Mouse (Mus musculus): ENCODE measurements around the gene Mogat2. TPM values are rescaled to one million over a fixed set of nuclear protein-coding genes. Genes with fewer than 3 reads are reported as not detected.

Gene Mogat2
- polyA plus RNA-seq, 1 experiment from 2014 or later = 1.7 TPM

DNA sequence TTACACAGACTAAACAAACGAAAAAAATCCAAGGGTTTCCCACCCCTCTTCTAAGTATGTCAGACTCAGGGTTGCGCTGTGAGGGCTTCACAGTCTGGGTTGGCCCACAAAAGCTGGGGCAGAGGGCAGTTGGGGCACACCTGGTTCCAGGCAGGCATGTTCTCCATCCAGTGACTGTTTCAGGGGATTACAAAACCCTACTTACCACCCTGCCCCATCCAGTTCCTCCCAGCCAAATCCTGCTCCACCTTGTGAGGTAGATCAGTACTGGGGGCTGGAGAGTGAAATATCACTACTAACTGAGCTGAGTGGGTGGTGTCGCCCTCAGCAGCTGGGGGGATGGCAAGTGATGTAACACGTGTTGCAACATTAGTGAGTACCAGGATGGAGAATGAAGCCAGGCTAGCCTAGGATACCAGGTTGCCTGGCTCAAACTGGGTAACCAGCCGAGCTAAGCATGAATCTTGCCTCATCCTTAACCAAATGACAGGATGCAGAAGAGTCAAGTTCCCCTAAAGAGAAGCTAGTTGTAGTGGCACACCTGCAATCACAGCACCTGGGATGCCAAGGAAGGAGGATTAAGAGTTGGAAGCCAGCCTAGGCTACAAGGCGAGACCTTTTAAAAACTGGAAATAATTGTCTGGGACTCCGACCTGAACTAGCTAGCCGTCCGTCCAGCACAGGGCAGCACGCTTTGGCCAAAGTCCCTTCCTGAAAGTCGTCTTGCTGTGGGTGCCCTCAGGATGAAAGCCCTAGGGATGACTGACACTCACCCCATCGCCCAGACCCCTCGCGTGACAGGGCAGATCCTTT lies 56.6 kb downstream of the Mogat2 start:
- Histone ChIP-seq H3K27me3 (ENCODE audit: control insufficient read depth, insufficient read depth, low read length) (peaks cover 6% of the 10 kb centered on the region; the same call in 1 of the 2 replicates), H3K4me1 (ENCODE audit: control insufficient read depth in 2 of 2, insufficient read depth in 2 of 2, low read length in 2 of 2) (peaks cover 2 to 3% of the 10 kb centered on the region in 2 experiments; a peak in 1 of 4 replicates), H3K36me3 (ENCODE audit: control insufficient read depth, insufficient read depth, low read length) (no peaks in the 10 kb centered on the region), H3K9me3 (ENCODE audit: control insufficient read depth, low read length) (no peaks in the 10 kb centered on the region), H3K4me3 (ENCODE audit: control insufficient read depth in 1 of 2, insufficient read depth in 1 of 2, low read depth in 1 of 2, low read length in 2 of 2) (peak overlapping the region; percentile 52 to 66), H3K9ac (ENCODE audit: low read length) (peak overlapping the region; percentile 74), H3K4me2 (ENCODE audit: low read length) (peak overlapping the region; percentile 90), H3K27ac (replicated peaks in 1 of 2; ENCODE audit: control insufficient read depth in 1 of 2, insufficient read depth in 1 of 2, low read depth in 2 of 2, low read length in 2 of 2) (no peak overlapping the region)
- 24% methylated on average over 14 of the region's 14 CpGs for WGBS
- ATAC-seq (ENCODE audit: insufficient number of reproducible peaks, insufficient read depth, low FRiP score, low read depth) = 0 out of 2 replicates have a peak, but pooled peaks have one; percentile 8

- Histone ChIP-seq H3K9me3 (ENCODE audit: control insufficient read depth, low read length) (no peaks in the 10 kb centered on the region), H3K4me2 (ENCODE audit: low read length) (no peak overlapping the region), H3K4me1 (ENCODE audit: control insufficient read depth in 2 of 2, insufficient read depth in 2 of 2, low read length in 2 of 2) (peaks cover 3 to 5% of the 10 kb centered on the region in 2 experiments; a peak in 2 of 4 replicates), H3K27me3 (ENCODE audit: control insufficient read depth, insufficient read depth, low read length) (peaks cover 6% of the 10 kb centered on the region; the same call in 1 of the 2 replicates), H3K27ac (replicated peaks in 1 of 2; ENCODE audit: control insufficient read depth in 1 of 2, insufficient read depth in 1 of 2, low read depth in 2 of 2, low read length in 2 of 2) (no peak overlapping the region), H3K9ac (ENCODE audit: low read length) (no peak overlapping the region), H3K36me3 (ENCODE audit: control insufficient read depth, insufficient read depth, low read length) (no peaks in the 10 kb centered on the region), H3K4me3 (ENCODE audit: control insufficient read depth in 1 of 2, insufficient read depth in 1 of 2, low read depth in 1 of 2, low read length in 2 of 2) (no peak overlapping the region)
- 68% methylated on average over 1 of the region's 1 CpGs for WGBS
- no peak for ATAC-seq (ENCODE audit: insufficient number of reproducible peaks, insufficient read depth, low FRiP score, low read depth)
These were observed 58.3 kb downstream of the Mogat2 start for GRCm38 (mm10) chr7:99180162-99180561.

DNA sequence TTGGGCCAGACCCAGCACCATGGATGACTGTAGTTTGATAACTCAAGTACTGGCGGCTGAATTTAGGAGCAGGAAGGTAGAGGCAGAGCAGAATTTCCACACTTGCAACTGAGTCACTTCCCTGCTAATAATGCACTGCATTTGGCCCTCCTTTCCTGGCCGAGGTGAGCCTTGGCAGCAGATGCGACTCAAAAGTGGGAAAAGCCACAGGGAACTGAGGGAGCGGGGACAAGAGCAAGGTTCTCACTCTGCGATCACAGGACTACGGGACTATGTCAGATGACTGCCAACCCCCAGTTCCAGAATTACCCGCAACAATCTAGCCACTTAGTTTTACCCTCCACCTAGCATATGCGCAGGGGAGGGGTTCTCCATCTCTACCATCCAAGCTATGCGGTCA lies 59.1 kb downstream of the Mogat2 start:
- Histone ChIP-seq H3K27me3 (ENCODE audit: control insufficient read depth, insufficient read depth, low read length) (peaks cover 6% of the 10 kb centered on the region; the same call in 1 of the 2 replicates), H3K4me2 (ENCODE audit: low read length) (no peak overlapping the region), H3K9me3 (ENCODE audit: control insufficient read depth, low read length) (no peaks in the 10 kb centered on the region), H3K36me3 (ENCODE audit: control insufficient read depth, insufficient read depth, low read length) (no peaks in the 10 kb centered on the region), H3K4me3 (ENCODE audit: control insufficient read depth in 1 of 2, insufficient read depth in 1 of 2, low read depth in 1 of 2, low read length in 2 of 2) (no peak overlapping the region), H3K4me1 (ENCODE audit: control insufficient read depth in 2 of 2, insufficient read depth in 2 of 2, low read length in 2 of 2) (peaks cover 3 to 5% of the 10 kb centered on the region in 2 experiments; a peak in 2 of 4 replicates), H3K27ac (replicated peaks in 1 of 2; ENCODE audit: control insufficient read depth in 1 of 2, insufficient read depth in 1 of 2, low read depth in 2 of 2, low read length in 2 of 2) (no peak overlapping the region), H3K9ac (ENCODE audit: low read length) (no peak overlapping the region)
- WGBS = 86% methylated on average over 9 of the region's 9 CpGs
- ATAC-seq (ENCODE audit: insufficient number of reproducible peaks, insufficient read depth, low FRiP score, low read depth) = no peak

GRCm38 (mm10) chr7:99177386-99177785 lies 61.0 kb downstream of the Mogat2 start:
- Histone ChIP-seq H3K27me3 (ENCODE audit: control insufficient read depth, insufficient read depth, low read length) (peaks cover 6% of the 10 kb centered on the region; the same call in 1 of the 2 replicates), H3K4me1 (ENCODE audit: control insufficient read depth in 2 of 2, insufficient read depth in 2 of 2, low read length in 2 of 2) (peaks cover 6 to 7% of the 10 kb centered on the region in 2 experiments), H3K9ac (ENCODE audit: low read length) (no peak overlapping the region), H3K27ac (replicated peaks in 1 of 2; ENCODE audit: control insufficient read depth in 1 of 2, insufficient read depth in 1 of 2, low read depth in 2 of 2, low read length in 2 of 2) (no peak overlapping the region), H3K9me3 (ENCODE audit: control insufficient read depth, low read length) (no peaks in the 10 kb centered on the region), H3K4me3 (ENCODE audit: control insufficient read depth in 1 of 2, insufficient read depth in 1 of 2, low read depth in 1 of 2, low read length in 2 of 2) (no peak overlapping the region), H3K4me2 (ENCODE audit: low read length) (no peak overlapping the region), H3K36me3 (ENCODE audit: control insufficient read depth, insufficient read depth, low read length) (no peaks in the 10 kb centered on the region)
- ATAC-seq (ENCODE audit: insufficient number of reproducible peaks, insufficient read depth, low FRiP score, low read depth) = no peak
- 88% methylated on average over 5 of the region's 5 CpGs for WGBS

DNA sequence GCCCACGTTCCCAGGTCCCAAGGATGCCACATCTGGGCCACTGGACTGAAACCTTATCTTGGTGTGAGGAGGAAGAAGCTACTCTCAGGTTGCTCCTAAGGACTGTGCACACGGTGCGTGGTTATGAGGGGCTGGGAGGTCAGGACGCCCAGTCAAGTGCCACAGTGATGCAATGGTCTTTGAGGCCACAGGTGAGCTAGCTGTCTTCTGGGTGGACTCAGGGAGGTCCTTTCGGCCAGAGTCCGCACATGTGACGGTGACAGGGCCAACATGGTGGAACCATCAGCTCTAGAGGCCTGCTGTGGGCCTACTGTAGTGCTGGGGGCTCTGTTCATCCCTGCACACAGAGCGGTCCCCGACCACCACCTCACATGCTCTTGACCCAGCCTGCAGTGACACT lies 62.8 kb downstream of the Mogat2 start:
- Histone ChIP-seq H3K27me3 (ENCODE audit: control insufficient read depth, insufficient read depth, low read length) (no peaks in the 10 kb centered on the region), H3K4me2 (ENCODE audit: low read length) (no peak overlapping the region), H3K4me3 (ENCODE audit: control insufficient read depth in 1 of 2, insufficient read depth in 1 of 2, low read depth in 1 of 2, low read length in 2 of 2) (no peak overlapping the region), H3K9ac (ENCODE audit: low read length) (no peak overlapping the region), H3K4me1 (ENCODE audit: control insufficient read depth in 2 of 2, insufficient read depth in 2 of 2, low read length in 2 of 2) (peaks cover 6 to 7% of the 10 kb centered on the region in 2 experiments), H3K9me3 (ENCODE audit: control insufficient read depth, low read length) (no peaks in the 10 kb centered on the region), H3K27ac (replicated peaks in 1 of 2; ENCODE audit: control insufficient read depth in 1 of 2, insufficient read depth in 1 of 2, low read depth in 2 of 2, low read length in 2 of 2) (no peak overlapping the region), H3K36me3 (ENCODE audit: control insufficient read depth, insufficient read depth, low read length) (no peaks in the 10 kb centered on the region)
- 88% methylated on average over 9 of the region's 9 CpGs for WGBS
- no peak for ATAC-seq (ENCODE audit: insufficient number of reproducible peaks, insufficient read depth, low FRiP score, low read depth)

DNA sequence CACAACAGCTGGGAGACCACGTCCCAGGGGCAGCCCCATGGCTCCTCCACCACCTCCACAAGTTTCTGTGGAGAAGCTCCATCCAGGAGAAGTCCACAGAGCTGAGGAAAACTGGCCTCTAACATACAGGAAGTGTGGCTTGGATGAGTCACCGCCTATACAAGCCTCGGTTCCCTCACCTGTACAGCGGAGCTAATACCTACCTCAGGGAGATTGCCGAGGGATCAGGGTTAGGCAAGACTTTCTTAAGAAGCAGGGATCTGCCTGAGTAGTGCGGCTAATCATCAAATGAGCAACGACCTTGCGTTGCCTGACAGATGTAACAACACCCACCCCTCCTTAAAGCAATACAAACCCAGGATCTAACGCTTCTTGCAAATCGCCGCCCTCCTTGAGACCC lies 63.3 kb downstream of the Mogat2 start:
- ATAC-seq (ENCODE audit: insufficient number of reproducible peaks, insufficient read depth, low FRiP score, low read depth) = no peak
- peaks cover 6 to 7% of the 10 kb centered on the region in 2 experiments for H3K4me1 ChIP-seq (ENCODE audit: control insufficient read depth in 2 of 2, insufficient read depth in 2 of 2, low read length in 2 of 2)
- H3K9me3 ChIP-seq (ENCODE audit: control insufficient read depth, low read length) = no peaks in the 10 kb centered on the region
- H3K4me3 ChIP-seq (ENCODE audit: control insufficient read depth in 1 of 2, insufficient read depth in 1 of 2, low read depth in 1 of 2, low read length in 2 of 2) = no peak overlapping the region
- no peak overlapping the region for H3K4me2 ChIP-seq (ENCODE audit: low read length)
- no peaks in the 10 kb centered on the region for H3K36me3 ChIP-seq (ENCODE audit: control insufficient read depth, insufficient read depth, low read length)
- no peak overlapping the region for H3K27ac ChIP-seq (replicated peaks in 1 of 2; ENCODE audit: control insufficient read depth in 1 of 2, insufficient read depth in 1 of 2, low read depth in 2 of 2, low read length in 2 of 2)
- no peaks in the 10 kb centered on the region for H3K27me3 ChIP-seq (ENCODE audit: control insufficient read depth, insufficient read depth, low read length)
- no peak overlapping the region for H3K9ac ChIP-seq (ENCODE audit: low read length)
- 80% methylated on average over 11 of the region's 11 CpGs for whole genome bisulfite sequencing

DNA sequence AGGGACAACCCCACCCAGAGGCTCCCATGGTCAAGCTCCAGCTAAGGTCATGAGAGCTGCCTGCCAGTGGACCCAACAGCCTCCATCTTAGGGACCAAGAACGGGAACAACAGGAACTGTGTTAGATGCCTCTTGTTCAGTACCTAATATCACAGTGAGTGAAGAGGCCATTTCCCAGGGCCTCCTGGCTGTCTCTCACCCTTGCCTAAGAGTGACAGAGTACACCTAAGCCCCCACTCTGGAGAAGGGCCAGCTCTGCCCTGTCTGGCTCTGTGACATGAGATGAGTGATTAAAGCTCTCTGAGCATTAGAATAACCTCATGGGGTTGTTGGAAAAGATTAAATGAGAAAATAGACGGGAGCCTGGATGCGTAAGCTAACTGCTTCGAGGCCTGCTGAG lies 64.4 kb downstream of the Mogat2 start:
- Histone ChIP-seq H3K4me3 (ENCODE audit: control insufficient read depth in 1 of 2, insufficient read depth in 1 of 2, low read depth in 1 of 2, low read length in 2 of 2) (no peak overlapping the region), H3K4me2 (ENCODE audit: low read length) (no peak overlapping the region), H3K27me3 (ENCODE audit: control insufficient read depth, insufficient read depth, low read length) (no peaks in the 10 kb centered on the region), H3K9me3 (ENCODE audit: control insufficient read depth, low read length) (no peaks in the 10 kb centered on the region), H3K27ac (replicated peaks in 1 of 2; ENCODE audit: control insufficient read depth in 1 of 2, insufficient read depth in 1 of 2, low read depth in 2 of 2, low read length in 2 of 2) (no peak overlapping the region), H3K9ac (ENCODE audit: low read length) (no peak overlapping the region), H3K36me3 (ENCODE audit: control insufficient read depth, insufficient read depth, low read length) (no peaks in the 10 kb centered on the region), H3K4me1 (ENCODE audit: control insufficient read depth in 2 of 2, insufficient read depth in 2 of 2, low read length in 2 of 2) (peaks cover 6 to 7% of the 10 kb centered on the region in 2 experiments)
- ATAC-seq (ENCODE audit: insufficient number of reproducible peaks, insufficient read depth, low FRiP score, low read depth) = no peak
- 76% methylated on average over 4 of the region's 4 CpGs for WGBS

Data from heart, embryonic 14.5 days (tissue).